In the genomic region with DNA sequence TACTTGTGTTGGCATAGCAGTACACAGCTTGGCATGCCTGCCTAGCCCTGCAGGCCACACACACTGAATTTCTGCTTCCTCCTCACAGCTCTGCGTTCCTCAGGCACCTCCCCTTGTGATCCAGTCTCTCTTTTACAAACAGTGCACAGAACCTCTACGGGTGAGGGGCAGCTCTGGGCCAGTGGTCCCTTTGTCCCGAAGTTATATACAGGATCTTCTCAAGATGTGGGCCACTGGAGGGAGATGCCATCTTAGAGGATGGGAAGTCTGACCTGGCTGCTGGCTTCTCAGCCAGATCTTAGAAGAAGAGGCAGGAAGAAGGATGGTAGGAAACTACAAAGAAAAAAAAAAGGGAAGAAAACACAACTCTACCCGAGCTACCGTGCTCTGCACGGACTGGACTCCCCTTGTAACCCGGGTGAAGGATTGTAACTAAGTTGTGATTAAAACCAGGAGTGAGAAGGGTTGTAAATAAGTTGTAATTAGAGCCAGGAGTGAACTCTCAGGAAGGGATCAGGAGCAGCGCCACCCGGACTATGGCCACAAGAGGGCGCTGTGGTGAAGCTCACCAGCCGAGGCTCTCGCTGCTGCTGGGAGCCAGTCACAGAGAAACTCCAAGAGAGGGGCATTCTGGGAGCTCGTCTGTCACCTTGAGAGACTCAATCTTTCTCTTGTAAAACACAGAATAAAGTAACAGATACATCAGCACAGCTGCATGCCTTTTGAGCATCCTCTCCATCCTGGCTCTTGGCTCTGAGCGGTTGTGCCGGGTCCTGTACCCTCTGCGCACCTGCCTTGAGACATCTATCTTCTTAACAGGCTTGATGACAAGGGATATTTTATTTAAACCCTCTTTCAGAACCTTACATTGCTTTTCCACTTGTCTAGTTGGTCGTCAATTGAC, we compare ENCODE assay signal across 7 mouse cellular contexts.
DNase-seq lines count a peak whose midpoint lies in the region; ATAC-seq lines count a peak whose summit lies in the region.

No protein-coding gene starts in this region.

- H3K27me3 ChIP-seq in midbrain, embryonic 12.5 days: peaks cover 64% of the 10 kb centered on the region

- no peak overlapping the region for H3K4me3 ChIP-seq in midbrain, embryonic 12.5 days

- no peak overlapping the region for H3K9ac ChIP-seq in midbrain, embryonic 12.5 days (replicated peaks)

- H3K4me2 ChIP-seq in midbrain, embryonic 12.5 days (replicated peaks): 0 out of 2 replicates have a peak overlapping the region, but pooled peaks have one; percentile 2

- no peak overlapping the region for H3K27ac ChIP-seq in midbrain, embryonic 12.5 days (replicated peaks)

- H3K4me1 ChIP-seq in midbrain, embryonic 12.5 days: peaks cover 6% of the 10 kb centered on the region; the same call in 1 of the 2 replicates

- H3K36me3 ChIP-seq in midbrain, embryonic 12.5 days: no peaks in the 10 kb centered on the region

- peak; percentile 91 to 93 for DNase-seq in adrenal gland, adult 18-20 months (ENCODE audit: low spot score in 2 of 2)
- peak; percentile 92 for DNase-seq in gastrocnemius, postnatal 10 days
- DNase-seq in induced T-regulatory cell, adult 2 months (ENCODE audit: low read depth): peak; percentile 74
- DNase-seq in left cerebral cortex, adult 18-20 months (ENCODE audit: low spot score in 2 of 2): peak; percentile 86 to 91
- peak; percentile 49 for DNase-seq in skeletal muscle tissue, adult 2 months (ENCODE audit: low read depth, low spot score)

- peak; percentile 90 for ATAC-seq in common myeloid progenitor, adult 5-6 weeks (replicated peaks; ENCODE audit: low read depth, poor library complexity, severe bottlenecking)
- ATAC-seq in midbrain, embryonic 12.5 days (ENCODE audit: low FRiP score, low read depth): peak; percentile 69

- H3K9me3 ChIP-seq in midbrain, embryonic 12.5 days: no peaks in the 10 kb centered on the region

- WGBS in midbrain, embryonic 12.5 days: 22% methylated on average over 17 of the region's 17 CpGs
